Mouse (Mus musculus) frontal cortex, adult (tissue): ENCODE measurements around the gene Cypt15.
"Not testable (repeated sequence)": the region's sequence is repeated elsewhere in the genome, so short reads cannot be mapped to it uniquely, and the experiment has no call there.

Source experiments
- ATAC-seq: cut with Nextera tagmentation; 2 replicates; pipeline ENCODE4 v1.9.2; 2017; ENCODE audit warnings: mild to moderate bottlenecking, moderate library complexity, mixed read lengths; ENCODE audit not compliant: low TSS enrichment

The Cypt15 gene

GRCm38 (mm10) chrX:39345967-39346366 lies at the start of gene Cypt15:
TSS of gene Cypt15 (plus strand) at chrX:39346267.
- not testable (repeated sequence) for ATAC-seq

- no peak for ATAC-seq
These were observed 24.9 kb downstream of the Cypt15 start for GRCm38 (mm10) chrX:39370932-39371331.

GRCm38 (mm10) chrX:39378830-39379229 lies 32.8 kb downstream of the Cypt15 start:
- ATAC-seq: peak; percentile 62

- no peak for ATAC-seq
These were observed 37.7 kb downstream of the Cypt15 start for GRCm38 (mm10) chrX:39383806-39384205.
